Mouse (Mus musculus) retina, postnatal 7 days (tissue): ENCODE data around the gene Dock7.

ENCODE experiments used
- DNase-seq: peaks from one replicate; pipeline ENCODE4 v3.0.0-alpha.2; 2012; ENCODE audit warnings: low read depth, low spot score

The Dock7 gene

DNA sequence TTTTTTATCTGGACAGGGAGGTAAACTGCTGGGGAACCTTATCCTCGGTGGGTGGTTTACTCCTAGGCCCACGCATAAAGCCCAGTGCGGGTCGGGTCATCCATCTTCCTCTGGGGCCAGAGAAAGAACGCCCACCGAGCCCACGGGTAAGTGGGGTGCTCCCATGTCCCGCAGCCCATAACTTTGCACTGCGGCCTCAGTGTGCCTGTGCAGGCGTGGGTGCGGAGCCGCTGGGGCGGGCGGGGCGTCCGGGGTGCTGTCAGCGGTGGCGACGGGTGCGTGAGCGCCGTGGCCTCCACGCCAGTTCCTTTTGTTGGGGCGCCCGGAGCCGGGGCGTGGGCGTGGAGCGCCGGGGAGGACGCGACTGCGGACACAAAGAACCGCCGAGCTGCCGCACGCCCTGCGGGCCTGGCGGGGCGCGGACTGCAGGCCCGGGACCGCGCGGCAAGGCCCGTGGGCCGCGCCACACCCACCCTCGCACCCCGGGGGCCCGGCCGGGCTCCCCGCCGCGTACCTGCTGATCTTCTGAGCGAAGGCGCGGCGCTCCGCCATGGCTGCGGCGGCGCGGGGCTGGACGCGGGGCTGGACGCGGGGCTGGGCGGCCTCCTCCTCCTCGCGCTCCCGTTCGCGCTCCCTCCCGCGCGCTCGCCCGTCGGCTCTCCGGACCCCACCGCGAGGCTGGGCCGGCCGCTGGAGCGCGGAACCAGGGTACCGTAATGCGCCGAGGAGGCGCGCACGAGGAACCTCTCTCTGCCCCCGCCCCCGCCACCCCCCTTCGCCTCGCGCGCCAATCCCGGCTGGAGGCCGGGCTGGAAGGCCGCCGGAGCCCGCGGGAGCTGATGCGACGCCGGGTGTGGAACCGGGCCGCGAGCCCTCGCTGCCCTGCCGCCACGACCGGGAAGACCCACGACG lies at the start of gene Dock7:
Gene Dock7 (minus strand): TSS at position 705 of the 912 bp plus-strand sequence.
- peak; percentile 85 for DNase-seq

DNA sequence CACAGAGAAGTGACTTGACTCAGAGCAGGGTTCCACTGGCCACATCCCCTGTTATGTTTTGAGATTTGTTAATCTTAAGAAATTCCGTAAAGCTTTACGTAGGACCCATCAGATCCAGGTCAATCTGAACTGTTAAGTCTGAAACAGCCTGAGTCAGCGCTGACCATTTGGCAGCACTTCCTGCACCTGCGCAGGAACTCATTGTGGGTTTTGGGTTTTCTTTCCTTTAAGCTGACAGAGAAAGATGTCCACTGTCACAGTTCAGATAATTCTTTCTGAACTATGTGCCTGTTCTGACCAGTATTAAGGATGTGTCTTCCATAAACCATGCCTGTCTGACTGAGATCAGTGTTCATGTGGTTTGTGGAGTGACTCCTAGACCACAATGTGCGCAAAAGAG lies 48.2 kb upstream of the Dock7 start:
- no peak for DNase-seq

DNA sequence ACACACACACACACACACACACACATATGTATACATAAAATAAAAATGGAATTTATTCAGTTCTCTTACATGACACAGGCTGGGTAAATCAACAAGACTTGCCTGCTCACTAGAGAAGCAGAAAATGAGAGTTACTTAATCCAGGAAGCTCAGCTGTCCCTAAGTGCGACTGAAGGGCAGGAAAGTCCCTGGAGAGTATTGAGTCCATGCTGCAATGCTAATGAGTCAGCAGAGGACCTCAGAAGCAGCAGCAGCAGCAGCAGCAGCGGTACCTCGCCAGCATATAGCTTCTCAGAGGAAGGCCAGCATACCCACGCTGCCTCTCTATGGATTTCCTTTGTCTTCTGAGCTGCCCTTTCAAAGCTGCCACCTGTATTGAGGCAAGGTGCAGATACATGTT lies 42.8 kb upstream of the Dock7 start:
- DNase-seq = no peak

DNA sequence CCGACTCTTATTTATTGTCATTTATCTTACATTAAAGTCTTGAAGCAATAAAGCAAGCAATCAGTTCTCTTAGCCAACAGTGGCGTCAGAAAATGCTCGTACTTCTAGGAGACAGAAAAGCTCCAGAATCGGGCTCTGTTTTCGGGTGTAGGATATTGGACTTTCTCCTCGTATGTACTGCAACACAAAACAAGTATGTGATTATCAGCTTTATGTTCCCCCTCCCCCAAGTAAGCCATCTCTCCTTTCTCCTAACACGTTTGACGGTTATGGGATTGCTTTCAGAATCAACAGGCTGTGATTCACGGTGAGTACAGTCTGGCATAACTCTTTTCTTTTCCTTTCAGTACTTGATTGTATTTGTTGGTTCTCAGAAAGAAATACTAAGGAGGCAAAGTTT lies 42.3 kb upstream of the Dock7 start:
- no peak for DNase-seq

DNA sequence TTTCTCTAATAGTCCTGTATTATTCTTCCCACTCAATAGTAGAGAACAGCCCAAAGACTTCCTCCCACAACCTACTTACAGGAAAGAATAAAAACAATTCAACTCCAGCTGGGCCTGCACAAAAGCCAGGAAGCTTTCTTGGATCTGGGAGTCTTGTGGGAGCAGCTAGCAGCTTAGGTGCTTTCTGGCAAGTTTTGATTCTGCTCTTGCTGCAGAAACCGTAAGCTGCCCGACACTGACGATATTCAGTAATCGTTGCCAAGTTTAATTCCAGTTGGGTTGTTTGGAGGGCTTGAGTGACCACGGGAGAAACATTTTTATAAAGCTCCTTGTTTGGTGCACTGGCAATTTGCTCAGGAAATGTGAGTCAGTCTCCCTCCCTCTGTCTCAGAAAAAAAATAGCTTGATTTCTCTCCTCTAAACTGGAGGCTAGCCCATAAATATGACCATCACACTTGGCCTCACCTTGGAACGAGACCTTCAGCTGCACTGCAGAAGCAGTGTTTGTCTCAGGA lies 40.8 kb upstream of the Dock7 start:
- no peak for DNase-seq

DNA sequence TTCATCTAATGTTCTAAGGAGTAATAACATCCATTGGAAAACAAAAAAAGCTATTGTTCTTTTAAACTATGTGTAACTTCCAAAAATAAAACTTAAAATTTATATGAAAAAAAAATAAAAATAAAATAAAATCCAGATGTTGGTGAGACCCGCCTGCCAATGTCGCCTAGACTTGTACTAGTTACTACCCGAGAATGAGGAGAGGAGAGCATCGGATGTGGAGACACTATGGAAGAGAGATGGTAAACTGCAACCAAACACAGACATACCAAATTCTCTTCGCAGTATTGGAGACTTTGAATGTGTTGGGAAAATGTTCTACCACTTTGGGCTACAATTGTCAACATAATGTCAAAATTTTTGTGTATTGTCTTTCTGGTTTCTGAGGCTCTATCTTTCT lies 40.2 kb upstream of the Dock7 start:
- DNase-seq = no peak

DNA sequence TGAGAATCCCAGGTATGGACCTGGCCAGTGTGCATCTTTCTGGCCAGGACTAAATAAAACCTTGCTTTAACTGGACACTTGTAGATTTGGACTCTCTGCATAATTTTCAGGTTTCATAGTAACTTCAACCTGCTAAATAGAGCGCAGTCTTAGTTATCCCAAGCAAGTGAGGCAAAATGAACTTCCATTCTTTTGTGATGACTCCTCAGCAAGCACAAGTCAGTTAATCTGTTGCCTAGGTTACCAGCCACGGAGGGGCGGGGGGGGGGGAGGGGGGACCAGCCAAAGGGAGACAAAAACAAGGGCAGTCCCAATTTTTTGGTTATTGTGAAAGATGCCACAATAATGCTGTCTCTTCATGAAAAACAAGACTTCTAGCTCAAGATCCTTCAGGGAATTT lies 39.7 kb upstream of the Dock7 start:
- no peak for DNase-seq

DNA sequence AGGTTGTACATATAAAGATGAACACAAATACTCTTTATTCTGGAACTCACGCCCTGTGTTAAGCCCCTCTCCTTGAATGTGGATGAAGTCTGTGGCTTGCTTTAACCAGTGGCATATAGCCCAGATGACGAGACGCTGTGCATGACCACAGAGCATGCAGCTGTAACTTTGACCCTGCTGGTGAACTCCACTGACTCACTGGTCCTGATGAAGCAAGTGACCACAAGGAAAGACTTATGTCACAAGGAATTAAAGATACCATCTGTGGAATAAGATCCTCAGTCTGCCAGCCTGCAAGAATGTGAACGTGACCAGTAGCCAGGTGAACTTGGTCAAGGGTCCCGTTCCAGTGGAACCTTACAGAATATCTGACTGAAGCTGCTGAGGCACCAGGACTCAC lies 37.8 kb upstream of the Dock7 start:
- DNase-seq = no peak

DNA sequence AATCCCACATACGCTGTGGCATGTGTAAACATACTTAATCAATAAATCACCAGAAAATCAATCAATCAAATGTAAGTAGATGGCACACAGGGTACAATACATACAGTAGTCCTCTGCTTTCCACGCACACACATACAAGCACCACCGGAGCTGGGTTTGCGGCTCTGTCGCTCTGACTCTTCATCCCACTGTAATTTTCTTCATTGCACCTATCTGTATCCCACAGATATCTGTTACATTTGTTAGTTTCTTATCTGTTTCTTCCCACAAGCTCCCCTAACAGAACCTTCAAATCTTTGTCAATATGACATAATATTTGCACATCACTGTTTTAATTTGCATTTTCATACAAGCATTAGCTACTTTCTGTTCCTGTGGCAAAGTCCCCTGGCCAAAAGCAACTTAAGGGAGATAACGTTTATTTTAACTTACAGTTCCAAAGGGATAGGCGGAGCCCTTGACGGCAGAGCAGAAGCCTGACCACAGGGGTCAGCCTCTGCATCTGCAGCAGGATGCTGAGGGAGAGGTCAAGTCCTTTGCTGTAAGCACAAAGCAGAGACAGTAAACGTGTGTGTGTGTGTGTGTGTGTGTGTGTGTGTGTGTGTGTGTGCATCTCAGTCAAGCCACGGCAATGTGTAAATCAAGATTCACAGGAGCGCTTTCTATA lies 36.1 kb upstream of the Dock7 start:
- no peak for DNase-seq

DNA sequence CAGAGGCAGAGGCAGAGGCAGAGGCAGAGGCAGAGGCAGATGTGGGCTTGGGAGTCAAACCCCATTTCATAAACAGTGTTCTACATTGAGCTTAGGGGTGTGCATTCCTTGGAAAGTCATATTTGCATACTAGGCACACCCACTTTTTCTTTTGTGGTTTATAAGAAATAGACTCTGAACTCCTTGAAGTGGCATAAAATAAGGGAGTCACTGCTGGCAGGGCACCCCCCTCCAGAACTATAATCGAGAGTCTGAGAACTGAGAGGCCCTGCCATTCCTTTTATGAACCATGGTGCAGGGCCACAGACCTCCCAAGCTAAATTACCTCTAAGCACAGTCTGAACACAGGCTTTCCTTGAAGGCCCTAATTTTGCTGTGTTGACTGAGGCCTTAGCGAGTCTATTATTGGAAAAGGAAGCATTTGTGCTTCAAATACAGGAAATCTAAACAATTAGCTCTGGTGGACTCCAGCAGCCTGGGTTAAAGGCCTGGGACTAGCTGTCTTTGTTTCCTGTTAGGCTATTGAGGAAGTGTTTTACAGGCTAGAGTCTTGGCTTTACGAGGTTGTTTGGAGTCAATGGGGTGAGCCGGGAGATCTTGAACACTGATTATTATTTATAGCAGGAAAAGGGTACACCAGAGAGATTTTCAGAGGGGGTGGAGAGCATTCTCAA lies 31.3 kb upstream of the Dock7 start:
- no peak for DNase-seq

DNA sequence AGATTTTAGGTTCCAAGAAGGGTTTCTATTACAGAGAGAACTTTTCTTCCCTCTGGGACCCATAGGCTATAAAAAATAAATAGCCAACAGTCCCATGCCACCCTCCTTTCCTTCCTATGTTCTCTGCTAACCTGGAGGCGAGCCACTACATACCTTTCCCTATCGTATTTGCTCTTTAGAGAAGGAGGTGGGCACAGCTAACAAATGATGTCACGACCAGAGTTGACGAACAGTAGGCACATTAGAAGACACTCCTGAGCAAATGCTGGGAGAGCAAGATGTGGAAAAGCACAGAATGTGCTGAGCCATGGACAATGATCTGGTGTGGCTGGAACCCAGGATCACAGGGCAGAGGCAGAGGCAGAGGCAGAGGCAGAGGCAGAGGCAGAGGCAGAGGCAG lies 30.7 kb upstream of the Dock7 start:
- DNase-seq = no peak

DNA sequence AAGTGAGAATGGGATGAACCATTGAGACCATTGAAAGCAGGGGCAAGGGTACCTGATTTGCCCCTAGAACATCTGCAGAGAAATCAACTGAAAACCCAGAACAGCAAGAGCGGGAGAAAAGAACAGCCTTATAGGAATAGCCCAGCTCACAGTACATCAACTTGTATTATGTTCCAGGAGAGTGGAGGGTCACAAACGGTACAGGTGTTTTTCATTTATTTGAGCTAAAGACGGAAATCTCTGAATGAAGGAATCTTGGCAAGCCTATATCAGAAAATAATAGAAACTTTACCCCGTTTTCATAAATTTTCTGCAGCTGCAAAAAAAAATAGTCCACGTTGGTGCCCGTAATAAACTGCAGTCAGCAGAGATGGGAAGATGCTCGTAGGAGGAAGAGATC lies 22.6 kb upstream of the Dock7 start:
- DNase-seq = no peak

DNA sequence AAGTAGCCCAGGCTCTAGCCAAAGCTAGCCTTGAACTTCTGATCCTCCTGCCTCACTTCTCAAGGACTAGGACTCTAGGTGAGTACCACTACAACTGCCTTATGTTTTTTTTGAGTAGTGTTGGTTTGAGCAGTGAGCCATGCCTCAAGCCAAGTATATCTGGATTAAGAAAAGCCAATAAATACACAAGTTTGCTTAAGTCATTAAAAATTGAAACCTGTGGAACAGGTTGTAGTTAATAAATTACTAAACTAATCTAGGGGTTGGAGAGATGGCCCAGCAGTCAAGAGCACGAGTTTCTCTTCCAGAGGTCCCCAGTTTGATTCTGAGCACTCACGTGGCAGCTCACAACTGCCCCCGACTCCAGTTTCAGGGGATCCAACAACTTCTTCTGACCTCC lies 20.9 kb upstream of the Dock7 start:
- no peak for DNase-seq

DNA sequence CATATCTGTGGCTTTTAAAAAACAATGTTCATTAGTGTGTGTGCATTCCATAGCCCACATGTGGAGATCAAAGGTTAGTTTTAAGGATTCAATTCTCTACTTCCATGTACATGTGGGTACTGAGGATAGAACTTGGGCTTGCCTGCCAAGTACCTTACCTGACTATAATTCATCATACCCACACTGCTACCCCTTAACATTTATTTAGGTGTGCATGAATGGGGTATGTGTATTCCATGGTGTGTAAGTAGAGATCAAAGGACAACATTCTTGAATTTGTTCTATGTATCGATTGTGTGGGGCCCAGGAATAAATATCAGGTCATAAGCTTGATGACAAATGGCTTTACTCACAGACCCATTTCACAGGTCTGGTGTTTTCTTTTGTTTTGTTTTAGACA lies 20.5 kb upstream of the Dock7 start:
- no peak for DNase-seq

DNA sequence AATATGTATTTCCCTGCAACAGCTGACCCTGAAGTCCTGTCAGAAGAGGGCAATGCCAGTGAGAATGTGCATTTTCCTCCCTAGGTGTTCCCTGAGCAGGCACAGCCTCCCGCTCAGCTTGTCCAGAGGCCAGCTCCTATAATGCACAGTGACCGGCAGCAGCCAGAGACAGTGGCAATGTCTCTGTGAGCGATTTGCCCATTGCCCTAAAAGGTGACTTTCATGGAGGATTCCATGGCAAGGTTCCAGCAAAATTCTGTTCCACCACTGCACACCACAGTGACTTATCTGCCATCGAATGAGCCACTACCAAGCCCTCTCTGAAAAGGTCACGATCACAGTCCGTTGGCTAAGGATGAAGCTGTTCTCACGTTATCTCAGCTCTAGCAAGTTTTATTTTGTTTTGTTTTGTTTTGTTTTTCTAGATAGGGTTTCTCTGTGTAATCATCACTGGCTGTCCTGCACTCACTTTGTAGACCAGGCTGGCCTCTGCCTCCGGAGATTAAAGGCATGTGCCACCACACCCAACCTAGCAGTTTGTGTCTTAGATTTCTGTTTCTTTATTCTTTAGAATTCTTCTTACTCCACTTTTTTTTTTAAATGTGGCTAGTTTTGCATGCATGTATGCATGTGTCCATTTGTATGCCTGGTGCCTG lies 17.4 kb upstream of the Dock7 start:
- no peak for DNase-seq

DNA sequence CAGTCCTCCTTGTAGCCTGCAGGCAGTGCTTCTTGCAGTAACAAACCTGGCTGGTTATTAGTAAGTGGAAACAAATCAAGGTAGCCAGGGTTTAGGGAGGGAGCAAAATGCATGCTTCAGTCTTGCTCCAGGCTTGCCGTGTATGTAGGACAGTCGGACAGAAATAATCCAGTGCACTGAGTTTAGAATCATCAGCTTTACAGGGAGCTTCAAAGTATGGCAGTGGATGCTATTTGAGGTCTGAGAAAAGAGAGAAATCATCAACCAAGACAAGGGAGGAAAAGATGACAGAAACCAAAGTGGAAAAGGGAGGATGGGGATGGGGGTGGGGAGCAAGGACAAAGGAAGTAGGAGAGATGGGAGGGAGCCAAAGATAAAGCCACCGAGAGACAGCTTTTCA lies 13.8 kb upstream of the Dock7 start:
- no peak for DNase-seq

DNA sequence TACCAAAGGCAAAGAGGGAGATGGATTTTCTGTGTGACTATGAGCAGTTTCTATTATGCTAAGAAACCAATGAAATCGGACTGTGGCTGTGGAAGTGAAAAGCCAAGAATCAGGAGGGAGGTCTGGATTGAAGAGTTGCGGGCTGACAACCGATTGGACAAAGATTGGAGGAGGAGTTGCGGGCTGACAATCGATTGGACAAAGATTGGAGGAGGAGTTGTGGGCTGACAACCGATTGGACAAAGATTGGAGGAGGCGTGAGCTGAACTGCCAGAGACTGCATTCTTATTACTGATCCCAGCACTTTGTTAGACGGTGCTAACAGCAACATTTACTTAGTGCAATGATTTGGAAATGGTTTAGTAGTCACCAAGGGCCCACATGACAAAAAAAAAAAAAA lies 12.6 kb upstream of the Dock7 start:
- no peak for DNase-seq

DNA sequence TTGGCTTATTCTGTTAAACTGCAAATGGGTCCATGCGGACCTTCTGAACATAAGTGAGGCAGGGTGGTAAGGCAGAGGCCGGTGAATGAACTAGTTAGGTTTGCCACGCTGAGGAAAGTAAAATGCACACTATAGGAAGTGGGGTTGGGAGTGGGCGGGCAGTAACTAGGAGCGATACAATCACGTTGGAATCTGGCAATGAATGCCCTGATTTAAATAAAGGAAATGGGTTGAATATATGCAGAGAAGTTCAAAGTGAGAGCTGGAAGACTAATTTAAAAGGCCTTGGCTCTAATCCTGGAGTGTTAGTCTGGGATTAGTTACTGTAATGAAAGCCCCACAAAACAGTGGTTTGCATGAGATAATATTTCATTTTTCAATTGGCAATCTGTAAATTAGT lies 12.0 kb upstream of the Dock7 start:
- DNase-seq = no peak

DNA sequence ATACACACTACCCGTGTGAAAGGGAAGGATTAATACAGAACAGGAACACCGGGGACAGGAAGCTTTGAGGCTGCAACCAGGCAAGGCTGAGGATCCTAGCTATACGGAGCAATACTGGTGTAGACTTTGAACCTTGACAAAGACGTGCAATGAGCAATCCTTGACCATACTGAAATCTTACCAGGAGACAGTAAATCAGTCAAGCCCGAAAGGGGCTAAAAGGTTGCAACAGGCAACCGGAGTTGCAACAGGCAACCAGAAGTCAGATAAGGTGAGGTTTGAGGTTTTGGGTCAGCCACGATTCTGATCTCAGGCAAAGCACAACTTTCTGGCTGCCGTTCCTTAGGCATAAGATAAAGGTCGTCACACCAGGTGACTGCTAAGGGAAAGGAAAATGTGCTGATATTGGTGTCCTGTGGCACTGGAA lies 10.5 kb upstream of the Dock7 start:
- DNase-seq = no peak

DNA sequence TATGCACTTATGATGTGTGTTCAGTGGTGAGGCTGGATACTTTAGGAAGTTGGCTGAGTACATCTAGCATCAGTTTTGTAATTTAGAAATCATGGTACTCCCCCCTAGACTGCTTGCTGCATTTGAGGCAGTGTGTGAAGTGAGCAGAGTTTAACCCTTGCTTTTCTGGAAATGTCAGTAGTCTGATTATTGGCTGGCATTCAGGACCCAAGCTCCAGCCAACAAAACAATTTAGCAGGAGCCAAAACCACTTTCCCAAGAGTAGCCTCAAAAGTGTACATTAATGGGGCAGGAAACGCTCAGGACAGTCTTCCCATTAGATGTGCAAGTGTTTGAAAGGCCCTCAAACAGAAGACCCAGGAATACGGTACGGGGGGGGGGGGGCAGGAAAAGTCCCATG lies 2.8 kb upstream of the Dock7 start:
- DNase-seq = no peak

DNA sequence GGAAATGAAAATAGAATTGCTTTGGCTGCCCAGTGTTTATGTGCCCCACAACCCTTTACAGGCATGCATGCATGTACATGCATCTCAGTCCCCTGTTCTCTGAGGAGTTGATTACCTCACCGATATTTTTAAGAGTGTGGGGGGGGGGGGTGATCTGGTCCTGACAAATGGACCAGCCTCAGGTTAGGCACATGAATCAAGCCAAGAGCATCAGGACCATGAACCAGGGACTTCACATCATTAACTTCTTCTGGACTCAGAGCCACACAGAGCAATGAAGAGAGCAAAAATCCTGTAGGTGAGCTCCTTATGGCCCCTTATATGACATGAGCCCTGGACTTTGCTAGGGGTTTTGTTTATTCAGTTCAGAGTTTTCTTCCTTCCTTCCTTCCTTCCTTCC lies 2.1 kb upstream of the Dock7 start:
- no peak for DNase-seq

DNA sequence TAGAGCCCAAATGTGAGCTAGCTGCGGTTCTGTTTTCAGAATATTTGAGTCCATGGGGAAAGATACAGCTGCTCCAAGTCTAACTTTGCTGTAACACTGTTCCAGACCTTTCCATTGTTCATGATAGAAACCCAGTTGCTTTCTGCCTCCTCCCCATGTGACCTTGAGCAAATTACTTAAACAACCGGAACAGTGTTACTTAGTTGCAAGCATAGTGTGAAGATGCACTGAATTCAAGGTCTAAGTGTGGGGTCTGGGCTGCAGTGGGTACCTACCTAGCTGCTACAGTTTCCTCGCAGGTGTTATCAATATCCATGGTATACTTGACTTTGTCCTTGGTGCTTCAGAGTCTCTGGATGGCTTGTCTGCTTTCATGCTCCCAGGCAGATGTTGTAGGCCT lies 1.3 kb upstream of the Dock7 start:
- DNase-seq = no peak
